Mouse (Mus musculus) lung, postnatal 25 days (tissue): ENCODE measurements around the gene Ssc5d.

Experiments used
- DNase-seq: peaks from one replicate; pipeline ENCODE4 v3.0.0; 2022; ENCODE audit warnings: low spot score

The Ssc5d gene

GRCm38 (mm10) chr7:4948386-4948785, 22.8 kb downstream of the Ssc5d start:
- DNase-seq = no peak

GRCm38 (mm10) chr7:4950561-4951342, 25.2 kb downstream of the Ssc5d start:
- peak; percentile 42 for DNase-seq

- no peak for DNase-seq
Measured at GRCm38 (mm10) chr7:4953815-4954445, 28.3 kb downstream of the Ssc5d start.

DNA sequence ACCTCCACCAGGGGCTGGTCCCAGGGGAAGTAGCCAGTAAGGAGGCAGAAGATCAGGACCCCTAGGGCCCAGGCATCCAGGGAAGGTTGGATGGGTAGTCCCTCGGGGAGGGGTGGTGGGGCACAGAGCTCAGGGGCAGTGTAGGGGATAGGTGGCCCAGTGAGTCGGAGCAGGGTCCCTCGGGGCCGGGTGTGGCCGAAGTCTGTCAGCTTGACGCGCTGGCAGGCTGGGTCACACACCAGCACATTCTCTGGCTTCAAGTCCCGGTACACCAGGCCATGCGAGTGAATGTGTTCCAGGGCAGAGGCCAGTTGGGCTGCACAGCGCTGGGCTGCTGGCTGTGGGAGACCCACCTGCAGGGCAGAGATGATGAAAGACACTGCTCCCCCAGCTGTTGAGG, 31.8 kb downstream of the Ssc5d start:
- no peak for DNase-seq

- DNase-seq = no peak
Measured at GRCm38 (mm10) chr7:4963527-4963926, 37.9 kb downstream of the Ssc5d start.

- peak; percentile 78 for DNase-seq
Measured at GRCm38 (mm10) chr7:4964272-4964671, 38.7 kb downstream of the Ssc5d start, which contains the start of gene Sbk2. Gene Sbk2, minus strand, starts transcription at chr7:4964406.

DNA sequence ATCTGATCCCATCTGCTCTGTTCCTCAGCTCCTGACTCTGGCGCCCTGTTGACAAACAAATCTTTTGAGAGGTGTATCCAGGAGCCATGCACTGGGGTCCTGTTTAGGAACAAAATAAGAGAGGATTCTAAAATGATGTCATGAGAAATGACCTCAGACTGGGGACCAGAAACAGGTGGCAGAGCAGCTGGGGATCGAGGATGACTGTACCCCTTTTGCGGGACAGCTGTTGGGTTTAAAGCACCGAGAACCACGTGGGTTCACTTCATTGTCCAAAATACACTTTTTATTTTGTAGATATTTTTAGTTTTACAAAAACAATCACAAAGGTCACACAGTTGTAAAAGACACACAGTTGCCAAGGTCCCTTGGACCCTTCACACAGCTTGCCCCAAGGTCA, 39.4 kb downstream of the Ssc5d start:
- DNase-seq = no peak

GRCm38 (mm10) chr7:4971068-4971467, 45.5 kb downstream of the Ssc5d start, which contains the start of gene Sbk3:
Gene Sbk3, minus strand, starts transcription at chr7:4971168.
- DNase-seq = no peak

DNA sequence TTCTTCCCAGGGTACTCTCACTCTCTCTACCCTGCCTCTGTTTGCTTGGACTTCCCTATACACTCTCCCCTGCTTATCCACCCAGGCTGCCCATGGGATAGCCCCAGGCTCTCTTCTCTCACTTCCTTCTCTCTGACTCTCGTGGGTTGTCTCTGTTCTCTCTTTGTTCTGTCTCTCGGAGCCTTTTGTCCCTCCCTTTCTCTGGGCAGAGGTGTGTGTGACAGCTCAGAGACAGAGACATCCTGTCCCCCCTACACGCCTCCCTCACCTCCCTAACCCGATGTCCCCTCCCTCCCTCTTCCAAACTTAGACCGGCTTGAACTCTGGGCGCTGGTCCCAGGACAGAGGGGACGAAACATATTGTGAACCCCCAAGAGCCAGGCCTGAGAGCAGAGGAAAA, 46.1 kb downstream of the Ssc5d start:
- DNase-seq = peak; percentile 53

DNA sequence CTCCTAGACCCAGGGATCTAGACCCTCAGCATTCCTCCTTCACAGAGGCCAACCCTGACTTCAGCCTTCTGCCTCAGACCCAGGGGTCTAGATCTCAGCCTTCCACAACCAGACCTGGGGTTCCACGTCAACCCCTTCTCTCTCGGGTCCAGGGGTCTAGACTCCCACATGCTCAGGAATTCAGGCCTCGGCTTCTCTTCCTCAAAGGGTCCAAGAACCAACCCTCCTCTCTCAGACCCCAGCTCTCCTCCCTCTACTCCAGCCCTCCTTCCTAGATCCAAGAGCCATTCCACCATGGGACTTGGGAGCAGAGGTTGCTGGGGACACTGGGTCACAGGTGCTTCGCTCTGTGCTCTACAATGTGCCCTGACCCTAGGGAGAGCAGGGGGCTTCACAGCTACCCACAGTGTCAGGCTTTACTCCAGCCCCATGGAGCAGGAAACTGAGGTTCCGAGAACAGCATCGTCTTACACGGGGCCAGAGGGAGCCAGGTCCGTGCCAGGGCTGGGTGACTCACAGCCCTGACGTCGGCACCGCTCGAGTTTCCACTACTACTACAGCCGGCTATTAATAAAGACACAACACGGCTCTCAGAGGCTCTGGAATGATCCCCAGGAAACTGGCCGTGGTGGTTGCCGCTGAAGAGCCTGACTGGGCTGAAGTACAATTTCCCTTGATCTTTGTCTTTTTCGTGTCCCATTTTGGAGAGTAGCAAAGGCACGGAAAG, 46.9 kb downstream of the Ssc5d start:
- peak; percentile 63 for DNase-seq

- no peak for DNase-seq
Measured at GRCm38 (mm10) chr7:4975455-4975854, 49.9 kb downstream of the Ssc5d start.

- no peak for DNase-seq
Measured at GRCm38 (mm10) chr7:4976832-4977231, 51.2 kb downstream of the Ssc5d start.

DNA sequence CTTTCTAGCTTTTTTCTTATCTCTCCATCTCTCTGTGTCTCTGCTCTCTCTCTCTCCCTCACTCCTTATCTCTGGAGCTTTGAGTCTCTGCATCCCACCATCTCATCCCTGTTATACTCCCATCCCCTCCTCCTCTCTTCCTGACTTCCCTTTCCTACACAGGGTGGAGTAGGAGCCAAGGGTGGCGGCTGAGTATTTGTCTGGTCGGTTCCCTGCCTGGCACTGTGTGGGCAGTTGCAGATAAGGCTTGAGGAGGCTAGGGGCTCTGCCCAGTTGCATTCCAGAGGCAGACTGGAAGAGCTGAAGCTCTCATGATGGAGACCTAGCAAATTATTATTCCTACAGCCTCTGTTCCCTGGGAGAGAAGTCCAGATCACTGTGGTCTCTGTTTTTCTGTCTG, 62.7 kb downstream of the Ssc5d start:
- DNase-seq = no peak

GRCm38 (mm10) chr7:4993347-4993998, 67.9 kb downstream of the Ssc5d start:
- DNase-seq = no peak

DNA sequence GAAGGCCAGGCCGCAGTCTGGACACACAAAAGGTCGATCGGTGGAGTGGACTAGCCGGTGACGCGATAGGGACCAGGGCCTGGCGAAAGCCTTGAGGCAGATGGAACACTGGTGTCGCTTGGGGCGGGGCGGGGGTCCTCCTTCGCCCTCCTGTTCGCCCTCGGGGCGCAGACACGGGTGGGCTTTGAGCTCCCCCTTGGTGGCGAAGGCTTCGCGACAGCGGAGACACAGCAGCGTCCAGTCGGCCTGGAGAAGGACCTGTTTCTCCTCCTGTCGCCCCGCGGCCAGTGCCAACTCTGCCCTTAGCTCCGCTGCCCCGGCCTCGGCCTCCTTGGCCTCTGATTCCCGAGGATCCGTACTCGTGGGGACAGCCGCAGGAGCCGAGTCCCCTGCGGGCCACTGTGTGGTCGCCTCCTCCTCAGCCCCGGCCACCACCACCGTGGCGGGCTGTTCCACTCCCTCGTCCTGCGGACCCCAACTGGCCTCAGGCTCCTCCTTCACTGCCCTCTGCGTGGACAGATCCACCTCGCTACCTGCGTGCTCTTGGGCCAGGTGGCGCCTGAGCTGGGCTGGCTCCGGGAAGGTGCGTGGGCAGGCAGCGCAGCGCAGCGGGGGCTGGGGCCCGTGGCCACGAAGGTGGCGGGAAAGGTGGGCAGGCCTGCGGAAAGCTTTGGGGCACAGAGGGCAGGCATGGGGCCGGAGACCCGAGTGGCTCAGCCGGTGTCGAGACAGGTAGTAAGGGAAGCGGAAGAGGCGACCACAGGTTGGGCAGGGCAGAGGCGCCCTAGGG, 68.6 kb downstream of the Ssc5d start:
- DNase-seq = no peak
